Mouse (Mus musculus) embryonic stem cell, embryonic (primary cell): ENCODE measurements around the gene Sema4g.

Experiments
- CTCF ChIA-PET, 4 experiments: fragments of 300-600 bp in 2 of 4; fragments of 350-600 bp in 2 of 4; sonication (Branson Sonifier 250); formaldehyde crosslinking; loops; one replicate each; lab custom pipeline; 2022; ENCODE audit warnings: inconsistent platforms in 2 of 4; lab: Charles Lee
- POLR2A ChIA-PET, 4 experiments: fragments of 300-600 bp in 2 of 4; fragments of 350-600 bp in 2 of 4; sonication (Branson Sonifier 250); formaldehyde crosslinking; loops; one replicate each; lab custom pipeline; 2022; ENCODE audit warnings: antibody characterized with exemption in 4 of 4, inconsistent platforms in 1 of 4; lab: Charles Lee

The Sema4g gene

DNA sequence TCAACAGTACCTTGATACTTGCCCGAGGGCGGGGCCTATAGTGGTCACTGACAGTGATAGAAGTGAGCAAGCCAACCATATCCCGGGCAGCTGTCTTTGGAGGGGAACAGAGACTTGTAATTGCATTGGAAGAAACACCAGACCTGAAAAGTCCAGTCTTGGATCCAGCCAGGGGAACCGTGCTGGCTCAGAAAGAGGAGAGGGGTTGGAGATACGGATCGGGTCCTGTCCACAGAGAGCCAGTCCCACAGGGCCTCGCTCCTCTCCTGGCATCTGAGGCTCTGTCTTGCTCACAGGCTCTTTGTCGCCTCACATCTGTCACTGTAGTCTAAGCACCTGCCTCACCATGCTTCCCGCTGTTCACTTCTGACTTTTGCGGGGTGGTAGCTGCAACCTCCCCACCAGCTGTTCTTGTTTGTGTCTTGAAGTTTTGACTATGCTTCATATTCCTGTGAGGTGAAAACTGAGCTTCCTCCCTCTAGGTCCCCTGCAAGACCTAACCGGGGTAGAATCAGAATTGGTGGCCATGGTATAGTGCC lies 55.6 kb downstream of the Sema4g start:
- CTCF ChIA-PET: interaction anchor here (0.6 to 15.3 kb wide), 9 partner anchors 13 to 669 kb away, joined by 3 to 273 read pairs (median 16); no protein-coding TSS in a partner anchor
- POLR2A ChIA-PET: interaction anchor here in 2 of 4 experiments (0.7 to 7.2 kb wide), 6 partner anchors 11 to 38 kb away, joined by 3 to 107 read pairs (median 14); partner anchors contain the start of genes Mrpl43 (in 1 of the 2) and Twnk (in 1 of the 2)

GRCm38 (mm10) chr19:45045236-45045635 lies 56.3 kb downstream of the Sema4g start:
- POLR2A ChIA-PET: interaction anchor here in 3 of 4 experiments (0.6 to 7.2 kb wide), 9 partner anchors 12 to 564 kb away, joined by 3 to 107 read pairs (median 24); partner anchors contain the start of genes Kazald1 (in 1 of the 3), Mrpl43 (in 1 of the 3) and Twnk (in 1 of the 3)
- CTCF ChIA-PET: interaction anchor here (0.6 to 15.3 kb wide), 10 partner anchors 8 to 30 kb away, joined by 3 to 273 read pairs (median 40); no protein-coding TSS in a partner anchor

DNA sequence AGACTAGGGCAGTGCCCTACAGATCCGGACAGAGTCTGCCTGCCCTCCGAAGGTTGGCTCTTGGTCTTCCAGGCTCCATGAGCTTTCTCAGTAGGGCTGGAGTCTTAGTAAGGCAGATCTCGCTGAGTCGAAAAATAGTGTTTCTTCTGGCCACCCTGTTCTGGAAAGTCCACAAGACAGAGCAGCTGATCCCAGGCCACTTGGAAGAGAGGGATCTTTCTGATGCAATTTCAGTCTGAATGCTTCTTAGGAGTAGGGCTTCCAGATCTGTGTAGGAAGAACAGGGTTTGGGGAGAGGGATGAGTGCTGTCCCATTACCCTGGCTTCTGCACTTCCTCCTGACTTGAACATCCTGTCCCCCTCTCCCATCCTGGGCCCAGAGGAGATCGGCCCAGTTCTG lies 56.8 kb downstream of the Sema4g start, which contains the start of gene Pdzd7:
Gene Pdzd7, minus strand, starts transcription at position 67 of the 400 bp plus-strand sequence.
- CTCF ChIA-PET: interaction anchor here (0.6 to 15.3 kb wide), 13 partner anchors 8 to 169 kb away, joined by 3 to 273 read pairs (median 25); partner anchors contain the start of gene Kazald1 (in 1 of the 4)

DNA sequence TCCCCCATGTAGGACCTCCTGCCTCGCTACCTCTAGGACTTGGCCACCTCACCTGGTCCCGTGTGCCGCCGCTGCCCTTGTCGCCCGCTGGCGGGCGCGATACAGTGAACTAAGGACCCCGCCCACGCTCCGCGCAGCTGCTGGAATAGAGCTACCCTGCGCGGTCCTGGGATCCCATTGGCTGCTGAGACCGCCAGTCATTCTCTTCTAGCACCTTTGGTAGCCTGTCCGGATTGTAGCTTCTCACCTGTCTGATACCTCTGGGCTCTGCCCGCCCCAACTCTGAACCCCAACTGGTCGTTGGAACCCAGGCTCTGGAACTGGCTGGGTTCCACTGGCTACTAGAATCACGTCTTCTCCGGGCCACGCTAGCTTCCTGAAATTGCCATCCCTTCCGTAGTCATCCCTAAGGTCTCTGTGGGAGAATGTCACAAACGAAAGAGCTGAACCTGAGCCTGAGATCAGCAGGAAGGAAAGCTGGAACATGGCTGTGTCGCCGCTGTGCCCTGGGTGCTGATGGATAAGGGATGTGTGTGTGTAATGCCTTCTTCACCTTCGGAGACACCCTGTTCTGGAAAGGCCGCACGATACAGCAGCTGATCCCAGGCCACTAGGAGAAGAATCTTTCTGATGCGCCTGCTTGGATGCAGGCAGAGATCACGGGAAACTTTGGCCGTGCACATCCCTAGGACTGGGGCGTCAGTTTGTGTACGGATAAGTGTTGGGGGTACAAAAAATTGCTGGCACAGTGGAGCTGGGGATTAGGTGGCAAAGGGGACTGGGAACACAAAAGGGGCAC lies 57.8 kb downstream of the Sema4g start:
- POLR2A ChIA-PET: interaction anchor here in 3 of 4 experiments (0.6 to 7.2 kb wide), 48 partner anchors 8 to 484 kb away, joined by 3 to 107 read pairs (median 4); partner anchors contain the start of genes Kazald1 (in 3 of the 3), Mrpl43 (in 3 of the 3), Twnk (in 3 of the 3) and Lzts2 (in 2 of the 3)
- CTCF ChIA-PET: interaction anchor here (0.5 to 15.3 kb wide), 60 partner anchors 9 to 1140 kb away, joined by 3 to 273 read pairs (median 5); partner anchors contain the start of genes Kazald1 (in 3 of the 4), Lzts2 (in 2 of the 4), Twnk (in 2 of the 4) and Mrpl43 (in 1 of the 4)

More for the DNA sequence above, 56.8 kb downstream of the Sema4g start, which contains the start of gene Pdzd7:
- POLR2A ChIA-PET: interaction anchor here (0.6 to 7.2 kb wide), 12 partner anchors 9 to 563 kb away, joined by 4 to 107 read pairs (median 21); partner anchors contain the start of genes Kazald1 (in 2 of the 4), Mrpl43 (in 2 of the 4) and Twnk (in 2 of the 4)

GRCm38 (mm10) chr19:45047417-45047934 lies 58.6 kb downstream of the Sema4g start, which contains the start of gene Sfxn3:
Gene Sfxn3, plus strand, starts transcription at chr19:45047503.
- CTCF ChIA-PET: interaction anchor here (0.5 to 15.3 kb wide), 52 partner anchors 9 to 529 kb away, joined by 3 to 273 read pairs (median 6); partner anchors contain the start of genes Kazald1 (in 3 of the 4), Lzts2 (in 2 of the 4), Mrpl43 (in 1 of the 4) and Twnk (in 1 of the 4)
- POLR2A ChIA-PET: interaction anchor here (0.5 to 7.2 kb wide), 42 partner anchors 10 to 493 kb away, joined by 3 to 107 read pairs (median 4); partner anchors contain the start of genes Kazald1 (in 3 of the 4), Lzts2 (in 2 of the 4), Mrpl43 (in 2 of the 4) and Twnk (in 2 of the 4)

- ChIA-PET POLR2A (interaction anchor here (0.5 to 7.2 kb wide), 40 partner anchors 9 to 493 kb away, joined by 3 to 107 read pairs (median 4); partner anchors contain the start of genes Kazald1 (in 3 of the 4), Lzts2 (in 2 of the 4), Mrpl43 (in 2 of the 4) and Twnk (in 2 of the 4)), CTCF (interaction anchor here (0.5 to 15.3 kb wide), 47 partner anchors 8 to 529 kb away, joined by 3 to 273 read pairs (median 6); partner anchors contain the start of genes Kazald1 (in 3 of the 4), Twnk (in 2 of the 4), Lzts2 (in 1 of the 4) and Mrpl43 (in 1 of the 4))
Observed at GRCm38 (mm10) chr19:45047935-45048643, 59.2 kb downstream of the Sema4g start.

- ChIA-PET CTCF (interaction anchor here (0.5 to 15.3 kb wide), 15 partner anchors 9 to 364 kb away, joined by 3 to 273 read pairs (median 14); partner anchors contain the start of genes Kazald1 (in 1 of the 4) and Twnk (in 1 of the 4)), POLR2A (interaction anchor here in 2 of 4 experiments (0.6 to 7.2 kb wide), 14 partner anchors 10 to 94 kb away, joined by 3 to 107 read pairs (median 5); partner anchors contain the start of genes Kazald1 (in 2 of the 2), Mrpl43 (in 1 of the 2) and Twnk (in 1 of the 2))
Observed at GRCm38 (mm10) chr19:45048644-45049365, 59.9 kb downstream of the Sema4g start.

DNA sequence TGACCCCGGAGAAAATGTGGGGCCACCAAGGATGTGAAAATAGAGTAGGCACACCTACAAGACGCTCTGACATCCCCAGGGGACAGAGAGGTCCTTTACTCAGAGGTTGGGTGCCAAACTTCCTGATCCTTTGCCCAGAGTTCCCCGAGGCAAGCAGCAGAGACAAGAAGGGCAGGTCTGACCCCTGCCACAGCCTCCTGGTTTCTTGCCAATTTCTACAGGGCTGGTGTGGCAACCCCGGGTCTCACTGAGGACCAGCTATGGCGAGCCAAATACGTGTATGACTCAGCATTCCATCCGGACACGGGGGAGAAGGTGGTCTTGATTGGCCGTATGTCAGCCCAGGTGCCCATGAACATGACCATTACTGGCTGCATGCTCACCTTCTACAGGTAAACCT lies 60.6 kb downstream of the Sema4g start:
- POLR2A ChIA-PET: interaction anchor here in 2 of 4 experiments (0.7 to 7.2 kb wide), 7 partner anchors 9 to 26 kb away, joined by 3 to 107 read pairs (median 6); partner anchors contain the start of gene Kazald1 (in 2 of the 2)
- CTCF ChIA-PET: interaction anchor here in 2 of 4 experiments (0.7 to 15.3 kb wide), 6 partner anchors 9 to 23 kb away, joined by 3 to 273 read pairs (median 58); no protein-coding TSS in a partner anchor
